Mouse (Mus musculus) skeletal muscle tissue, postnatal 0 days (tissue): Measurements from ENCODE around the gene Gm21976. TPM values are rescaled to one million over a fixed set of nuclear protein-coding genes. Genes with fewer than 3 reads are reported as not detected.

Experiments
- polyA plus RNA-seq: library from polyadenylated mRNA; unstranded; fragments of >200 nt; fragmentation: Nextera tagmentation; extraction: Ambion mirVana; gene quantifications from 2 replicates; pipeline ENCODE4 v1.2.1, GENCODE M21; 2015

The Gm21976 gene
- polyA plus RNA-seq, result not detected in 2 replicates

DNA sequence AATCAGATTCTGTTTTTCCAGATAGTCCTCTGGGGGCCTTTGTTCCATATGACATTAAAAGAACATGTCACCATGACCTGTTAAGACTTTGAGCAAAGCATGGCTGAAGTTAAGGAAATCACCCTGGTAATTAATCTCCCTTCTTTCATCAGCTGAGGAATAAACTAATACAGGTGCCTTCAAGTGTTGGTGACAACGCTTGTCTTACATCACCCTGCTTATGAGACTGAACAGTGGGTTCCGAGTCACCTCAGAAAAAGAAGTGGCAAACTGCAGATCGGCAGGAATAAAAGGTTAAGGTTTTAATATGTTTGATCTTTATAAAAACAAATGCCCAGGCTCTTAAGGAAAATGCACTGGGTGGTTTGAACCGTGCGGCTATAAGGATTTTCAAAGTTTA, at the start of gene Gm21976:
Gm21976 (plus strand) TSS at position 202 of the 400 bp plus-strand sequence.

GRCm38 (mm10) chr13:98262636-98263457, 16.8 kb upstream of the Gm21976 start, which contains the start of the genes Utp15 and Ankra2:
Utp15 (minus strand) TSS chr13:98263041.
Ankra2 (plus strand) TSS chr13:98263074.

GRCm38 (mm10) chr13:98316480-98317245, 37.0 kb downstream of the Gm21976 start, which contains the start of gene Btf3:
Btf3 (minus strand) TSS chr13:98317006.

GRCm38 (mm10) chr13:98354090-98354801, 74.6 kb downstream of the Gm21976 start, which contains the start of gene Foxd1:
Foxd1 (plus strand) TSS chr13:98354242.

Other genes starting within 250 kb of the Gm21976 start
- gene Arhgef28, start 73.4 kb upstream of the Gm21976 start, polyA plus RNA-seq, result 4.3 and 5.3 TPM in 2 replicates
- 6.0 and 7.5 TPM in 2 replicates for gene Utp15, start 16.8 kb upstream of the Gm21976 start, polyA plus RNA-seq
- 17.6 and 18.2 TPM in 2 replicates for gene Ankra2, start 16.8 kb upstream of the Gm21976 start, polyA plus RNA-seq
- gene Btf3, start 37.1 kb downstream of the Gm21976 start, polyA plus RNA-seq, result 431 and 467 TPM in 2 replicates
- 0.17 and 0.24 TPM in 2 replicates for gene Foxd1, start 74.4 kb downstream of the Gm21976 start, polyA plus RNA-seq
- gene Gm10320, start 212.1 kb downstream of the Gm21976 start, polyA plus RNA-seq, result 0.59 and 0.94 TPM in 2 replicates